Mouse (Mus musculus) frontal cortex, postnatal 10 days (tissue): ENCODE measurements around the gene Pwwp2b.

Experiments used
- DNase-seq, 2 experiments: peaks; one replicate each; pipeline ENCODE4 v3.0.0; 2022; ENCODE audit warnings: low spot score in 2 of 2, mixed read lengths in 1 of 2

The Pwwp2b gene

GRCm38 (mm10) chr7:139257752-139258542 lies 9.7 kb downstream of the Pwwp2b start:
- no peak for DNase-seq

- no peak for DNase-seq
Observed at GRCm38 (mm10) chr7:139264337-139264736, 16.1 kb downstream of the Pwwp2b start.

- DNase-seq = no peak
Observed at GRCm38 (mm10) chr7:139265634-139266033, 17.4 kb downstream of the Pwwp2b start.

GRCm38 (mm10) chr7:139266431-139266830 lies 18.1 kb downstream of the Pwwp2b start:
- no peak for DNase-seq

GRCm38 (mm10) chr7:139266886-139267870 lies 18.9 kb downstream of the Pwwp2b start:
- no peak for DNase-seq

GRCm38 (mm10) chr7:139270738-139271137 lies 22.5 kb downstream of the Pwwp2b start:
- no peak for DNase-seq

GRCm38 (mm10) chr7:139271871-139272270 lies 23.6 kb downstream of the Pwwp2b start:
- DNase-seq = peak in 1 of 2 experiments; percentile 68

- peak in 1 of 2 experiments; percentile 55 for DNase-seq
Observed at GRCm38 (mm10) chr7:139272639-139273396, 24.5 kb downstream of the Pwwp2b start.

GRCm38 (mm10) chr7:139273397-139273719 lies 25.1 kb downstream of the Pwwp2b start:
- no peak for DNase-seq

GRCm38 (mm10) chr7:139275586-139275985 lies 27.3 kb downstream of the Pwwp2b start:
- DNase-seq = no peak

- DNase-seq = no peak
Observed at GRCm38 (mm10) chr7:139276150-139276549, 27.9 kb downstream of the Pwwp2b start.

- no peak for DNase-seq
Observed at GRCm38 (mm10) chr7:139277536-139277935, 29.3 kb downstream of the Pwwp2b start.

- DNase-seq = no peak
Observed at GRCm38 (mm10) chr7:139279571-139279970, 31.3 kb downstream of the Pwwp2b start.

- DNase-seq = no peak
Observed at GRCm38 (mm10) chr7:139280044-139280443, 31.8 kb downstream of the Pwwp2b start.

GRCm38 (mm10) chr7:139281195-139281594 lies 32.9 kb downstream of the Pwwp2b start:
- no peak for DNase-seq

- no peak for DNase-seq
Observed at GRCm38 (mm10) chr7:139282037-139282436, 33.8 kb downstream of the Pwwp2b start.

- no peak for DNase-seq
Observed at GRCm38 (mm10) chr7:139285295-139285943, 37.1 kb downstream of the Pwwp2b start.

- DNase-seq = no peak
Observed at GRCm38 (mm10) chr7:139288540-139288939, 40.3 kb downstream of the Pwwp2b start.

GRCm38 (mm10) chr7:139293350-139293749 lies 45.1 kb downstream of the Pwwp2b start:
- no peak for DNase-seq

GRCm38 (mm10) chr7:139294076-139294475 lies 45.8 kb downstream of the Pwwp2b start:
- no peak for DNase-seq

- no peak for DNase-seq
Observed at GRCm38 (mm10) chr7:139295653-139296052, 47.4 kb downstream of the Pwwp2b start.
